Mouse (Mus musculus) hindbrain, embryonic 16.5 days (tissue): ENCODE results near the gene Rhbdd1. TPM values are rescaled to one million over a fixed set of nuclear protein-coding genes. Genes with fewer than 3 reads are reported as not detected.

Source experiments
- ATAC-seq: fragments of 200-750 bp; cut with Nextera tagmentation; 2 replicates; pipeline ENCODE4 v1.8.0; 2017; ENCODE audit warnings: moderate TSS enrichment, moderate library complexity
- H3K27ac ChIP-seq: fragments of 300-500 bp; sonication (generic); 2 replicates; pipeline ENCODE4 v1.5.1; 2014; ENCODE audit warnings: low read depth, mild to moderate bottlenecking, control low read depth, low read length, moderate library complexity
- H3K27me3 ChIP-seq: fragments of 300-500 bp; sonication (generic); replicated peaks from 2 replicates; pipeline ENCODE4 v1.6.1; 2014; ENCODE audit warnings: low read length; ENCODE audit not compliant: control insufficient read depth, insufficient read depth
- H3K36me3 ChIP-seq: fragments of 300-500 bp; sonication (generic); 2 replicates; pipeline ENCODE4 v1.6.1; 2014; ENCODE audit warnings: mild to moderate bottlenecking, low read length, moderate library complexity, mixed read lengths; ENCODE audit not compliant: control insufficient read depth, insufficient read depth
- H3K4me1 ChIP-seq: fragments of 300-500 bp; sonication (generic); 2 replicates; pipeline ENCODE4 v1.6.1; 2014; ENCODE audit warnings: low read depth, low read length; ENCODE audit not compliant: control insufficient read depth, insufficient read depth
- H3K4me2 ChIP-seq: fragments of 300-500 bp; sonication (generic); 2 replicates; pipeline ENCODE4 v1.6.1; 2014; ENCODE audit warnings: mild to moderate bottlenecking, low read length, control low read depth, moderate library complexity
- H3K4me3 ChIP-seq: fragments of 300-500 bp; sonication (generic); 2 replicates; pipeline ENCODE4 v1.5.1; 2014; ENCODE audit warnings: mild to moderate bottlenecking, low read length, control low read depth, moderate library complexity
- H3K9ac ChIP-seq: fragments of 300-500 bp; sonication (generic); 2 replicates; pipeline ENCODE4 v1.6.1; 2014; ENCODE audit warnings: low read depth, mild to moderate bottlenecking, control low read depth, low read length, moderate library complexity
- H3K9me3 ChIP-seq: fragments of 300-500 bp; sonication (generic); 2 replicates; pipeline ENCODE4 v1.6.1; 2014; ENCODE audit warnings: mild to moderate bottlenecking, low read length, moderate library complexity; ENCODE audit not compliant: control insufficient read depth
- WGBS: fragments of 180-500 bp; shearing (Covaris S2); extraction: QIAGEN DNeasy Blood & Tissue Kit; methylation state at CpG from one replicate; pipeline ENCODE4 v1.1.7; 2014; 5-methylcytosine and 5-hydroxymethylcytosine counted together
- polyA plus RNA-seq: library from polyadenylated mRNA; unstranded; fragments of >200 nt; fragmentation: Nextera tagmentation; extraction: Ambion mirVana; gene quantifications from 2 replicates; pipeline ENCODE4 v1.2.1, GENCODE M21; 2015

The Rhbdd1 gene
- polyA plus RNA-seq, 1 experiment from 2014 or later = 3.8 TPM

GRCm38 (mm10) chr1:82289990-82290681 lies 26.1 kb upstream of the Rhbdd1 start:
- no peaks in the 10 kb centered on the region for H3K9me3 ChIP-seq
- peaks cover 7% of the 10 kb centered on the region; the same call in 1 of the 2 replicates for H3K36me3 ChIP-seq
- peak overlapping the region; percentile 96 for H3K9ac ChIP-seq
- H3K4me1 ChIP-seq = peaks cover 43% of the 10 kb centered on the region
- peak overlapping the region; percentile 79 for H3K4me3 ChIP-seq
- no peaks in the 10 kb centered on the region for H3K27me3 ChIP-seq
- H3K4me2 ChIP-seq = peak overlapping the region; percentile 83
- H3K27ac ChIP-seq = peak overlapping the region; percentile 99
- peak; percentile 5; the same call in 1 of the 2 replicates for ATAC-seq
- under 1% methylated on average over 45 of the region's 45 CpGs for WGBS

GRCm38 (mm10) chr1:82290723-82291150 lies 25.5 kb upstream of the Rhbdd1 start:
- peak overlapping the region; percentile 96 for H3K9ac ChIP-seq
- ATAC-seq = peak; percentile 54
- H3K9me3 ChIP-seq = no peaks in the 10 kb centered on the region
- no peaks in the 10 kb centered on the region for H3K27me3 ChIP-seq
- WGBS = 0% methylated on average over 31 of the region's 31 CpGs
- peak overlapping the region; percentile 99 for H3K27ac ChIP-seq
- peak overlapping the region; percentile 83 for H3K4me2 ChIP-seq
- peaks cover 41% of the 10 kb centered on the region for H3K4me1 ChIP-seq
- H3K36me3 ChIP-seq = peaks cover 7% of the 10 kb centered on the region; the same call in 1 of the 2 replicates
- peak overlapping the region; percentile 79 for H3K4me3 ChIP-seq

- peak; percentile 79 for ATAC-seq
- Histone ChIP-seq H3K9me3 (no peaks in the 10 kb centered on the region), H3K27ac (peak within 1 kb of the TSS; percentile 99), H3K9ac (peak within 1 kb of the TSS; percentile 96), H3K36me3 (peaks cover 7% of the 10 kb centered on the region; the same call in 1 of the 2 replicates), H3K4me2 (peak within 1 kb of the TSS; percentile 83), H3K4me3 (peak within 1 kb of the TSS; percentile 79), H3K27me3 (no peaks in the 10 kb centered on the region), H3K4me1 (peaks cover 40% of the 10 kb centered on the region)
- under 1% methylated on average over 48 of the region's 60 CpGs for whole genome bisulfite sequencing
These were observed 25.0 kb upstream of the Rhbdd1 start, which contains the start of gene Irs1 for GRCm38 (mm10) chr1:82291151-82291797. Gene Irs1, minus strand, starts transcription at chr1:82291416.

GRCm38 (mm10) chr1:82291930-82292712 lies 24.1 kb upstream of the Rhbdd1 start:
- Histone ChIP-seq H3K4me2 (peak overlapping the region; percentile 83), H3K27ac (peak overlapping the region; percentile 99), H3K9ac (peak overlapping the region; percentile 96), H3K9me3 (no peaks in the 10 kb centered on the region), H3K4me3 (peak overlapping the region; percentile 79), H3K4me1 (peaks cover 33% of the 10 kb centered on the region), H3K27me3 (no peaks in the 10 kb centered on the region), H3K36me3 (peaks cover 7% of the 10 kb centered on the region; the same call in 1 of the 2 replicates)
- 3% methylated on average over 20 of the region's 23 CpGs for WGBS
- ATAC-seq = peak; percentile 0; the same call in 1 of the 2 replicates

- Histone ChIP-seq H3K9ac (peak overlapping the region; percentile 50), H3K4me2 (peak overlapping the region; percentile 83), H3K4me1 (peaks cover 26% of the 10 kb centered on the region), H3K36me3 (peaks cover 7% of the 10 kb centered on the region; the same call in 1 of the 2 replicates), H3K4me3 (peak overlapping the region; percentile 79), H3K27me3 (no peaks in the 10 kb centered on the region), H3K9me3 (no peaks in the 10 kb centered on the region), H3K27ac (peak overlapping the region; percentile 99)
- peak; percentile 84 for ATAC-seq
- under 1% methylated on average over 13 of the region's 13 CpGs for WGBS
These were observed 23.5 kb upstream of the Rhbdd1 start for GRCm38 (mm10) chr1:82292771-82293170.

- no peak overlapping the region for H3K27ac ChIP-seq
- H3K36me3 ChIP-seq = no peaks in the 10 kb centered on the region
- no peak overlapping the region for H3K4me3 ChIP-seq
- no peaks in the 10 kb centered on the region for H3K27me3 ChIP-seq
- no peak for ATAC-seq
- 7% methylated on average over 6 of the region's 6 CpGs for WGBS
- H3K4me1 ChIP-seq = peaks cover 13% of the 10 kb centered on the region
- no peaks in the 10 kb centered on the region for H3K9me3 ChIP-seq
- no peak overlapping the region for H3K4me2 ChIP-seq
- H3K9ac ChIP-seq = no peak overlapping the region
These were observed 22.1 kb upstream of the Rhbdd1 start for GRCm38 (mm10) chr1:82294102-82294501.

- Histone ChIP-seq H3K4me2 (no peak overlapping the region), H3K36me3 (no peaks in the 10 kb centered on the region), H3K4me1 (no peaks in the 10 kb centered on the region), H3K9ac (no peak overlapping the region), H3K4me3 (no peak overlapping the region), H3K9me3 (no peaks in the 10 kb centered on the region), H3K27ac (no peak overlapping the region), H3K27me3 (no peaks in the 10 kb centered on the region)
- 53% methylated on average over 1 of the region's 1 CpGs for WGBS
- no peak for ATAC-seq
These were observed 17.7 kb upstream of the Rhbdd1 start for GRCm38 (mm10) chr1:82298586-82298985.

GRCm38 (mm10) chr1:82304483-82304882 lies 11.8 kb upstream of the Rhbdd1 start:
- no peak for ATAC-seq
- no peak overlapping the region for H3K9ac ChIP-seq
- no peak overlapping the region for H3K4me2 ChIP-seq
- no peaks in the 10 kb centered on the region for H3K9me3 ChIP-seq
- 63% methylated on average over 3 of the region's 3 CpGs for WGBS
- H3K36me3 ChIP-seq = no peaks in the 10 kb centered on the region
- H3K27me3 ChIP-seq = no peaks in the 10 kb centered on the region
- H3K27ac ChIP-seq = no peak overlapping the region
- H3K4me3 ChIP-seq = no peak overlapping the region
- no peaks in the 10 kb centered on the region for H3K4me1 ChIP-seq
